Mouse (Mus musculus) heart, adult 2 months (tissue): Measurements from ENCODE around the gene Gm10663.

Experiments used
- CTCF ChIP-seq: fragments of 200-600 bp; IDR thresholded peaks from 2 replicates; pipeline ENCODE4 v1.8.1; 2022; ENCODE audit warnings: antibody characterized with exemption, mild to moderate bottlenecking, moderate library complexity
- EP300 ChIP-seq: fragments of 200-500 bp; IDR thresholded peaks from 2 replicates; pipeline ENCODE4 v1.6.1; 2011; ENCODE audit warnings: low read depth, low read length, control low read depth; ENCODE audit not compliant: insufficient read depth

DNA sequence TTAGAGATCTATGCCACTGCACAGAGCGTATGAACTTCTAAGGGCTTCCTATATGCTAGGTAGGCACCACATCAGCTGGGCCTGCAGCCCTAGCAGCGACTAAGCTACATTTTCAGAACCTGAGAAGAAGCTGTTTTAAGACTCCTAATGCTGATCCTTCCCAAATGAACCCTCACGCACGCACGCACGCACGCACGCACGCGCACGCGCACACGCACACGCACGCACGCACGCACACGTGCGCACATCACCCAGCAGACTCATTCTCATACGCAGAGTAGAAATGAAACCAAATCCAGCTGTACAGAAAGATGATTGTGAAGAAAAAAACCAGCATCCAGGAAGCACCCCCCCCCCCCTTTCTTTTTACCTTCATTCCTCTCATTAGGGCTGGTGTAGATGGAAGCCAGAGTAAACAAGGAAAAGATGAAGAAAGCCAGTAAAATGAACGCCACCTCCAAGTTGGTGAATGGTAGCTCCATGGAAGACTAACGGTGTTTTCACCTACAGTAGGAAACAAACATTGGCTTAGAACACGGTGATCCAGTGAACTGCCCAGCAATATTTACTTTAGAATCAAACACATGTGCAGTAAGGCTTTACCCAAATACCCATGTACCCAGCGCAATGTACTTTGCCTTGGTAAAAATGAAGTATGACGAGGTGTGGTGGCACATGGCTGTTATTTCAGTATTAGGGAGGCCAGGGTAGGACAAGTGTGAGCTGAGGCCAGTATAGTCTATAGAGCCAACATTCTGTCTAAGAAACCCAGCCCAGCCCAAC lies 33.3 kb downstream of the Gm10663 start:
- TF ChIP-seq EP300 (no peak), CTCF (no peak)
